Mouse (Mus musculus) heart, postnatal 0 days (tissue): ENCODE measurements around the gene Wdr61.

Experiments
- CTCF ChIP-seq: IDR thresholded peaks from 2 replicates; pipeline ENCODE4 v1.5.1; 2016; ENCODE audit warnings: antibody characterized with exemption, control low read depth, low read depth
- EP300 ChIP-seq: IDR thresholded peaks from 2 replicates; pipeline ENCODE4 v1.6.1; 2016; ENCODE audit warnings: antibody characterized with exemption, low read depth

DNA sequence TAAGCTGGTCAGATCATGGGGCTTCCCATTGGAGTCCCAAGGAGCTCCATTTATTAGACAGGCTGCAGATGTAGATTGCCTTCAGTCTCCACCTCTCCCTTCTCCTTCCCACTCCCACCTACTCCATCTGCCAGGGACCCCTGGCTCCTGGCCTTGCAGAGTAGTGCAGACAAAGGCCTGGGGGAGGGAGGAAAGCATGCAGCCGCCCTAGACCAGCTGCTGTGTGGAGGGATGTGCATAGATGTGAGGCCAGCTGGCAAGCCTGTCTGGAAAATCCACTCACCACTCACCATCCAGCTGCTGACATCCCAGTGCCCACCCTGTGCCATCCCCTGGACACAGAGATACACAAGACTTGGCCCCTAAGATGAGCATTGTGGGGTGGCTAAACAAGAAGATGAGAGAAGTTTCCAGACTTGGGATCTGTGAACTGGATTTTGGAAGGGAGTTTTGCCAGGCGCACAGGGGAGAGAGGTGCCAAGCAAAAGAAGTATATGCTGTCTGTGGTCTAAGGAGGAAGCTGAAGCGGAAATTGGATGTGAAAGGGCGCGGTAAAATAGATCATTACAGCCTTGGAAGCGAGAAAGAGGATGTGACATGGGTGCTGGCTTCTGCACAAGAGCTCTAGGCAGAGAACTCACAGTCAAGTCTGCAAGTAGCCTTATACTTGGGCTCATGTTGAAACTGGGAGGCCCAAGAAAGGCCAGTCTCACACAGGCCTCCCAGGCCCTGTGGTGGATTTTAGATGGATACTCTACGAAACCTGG is 16.1 kb upstream of the Wdr61 start:
- TF ChIP-seq EP300 (no peak), CTCF (no peak)
